8 mouse cellular contexts compared by ENCODE assay signal in the genomic region with DNA sequence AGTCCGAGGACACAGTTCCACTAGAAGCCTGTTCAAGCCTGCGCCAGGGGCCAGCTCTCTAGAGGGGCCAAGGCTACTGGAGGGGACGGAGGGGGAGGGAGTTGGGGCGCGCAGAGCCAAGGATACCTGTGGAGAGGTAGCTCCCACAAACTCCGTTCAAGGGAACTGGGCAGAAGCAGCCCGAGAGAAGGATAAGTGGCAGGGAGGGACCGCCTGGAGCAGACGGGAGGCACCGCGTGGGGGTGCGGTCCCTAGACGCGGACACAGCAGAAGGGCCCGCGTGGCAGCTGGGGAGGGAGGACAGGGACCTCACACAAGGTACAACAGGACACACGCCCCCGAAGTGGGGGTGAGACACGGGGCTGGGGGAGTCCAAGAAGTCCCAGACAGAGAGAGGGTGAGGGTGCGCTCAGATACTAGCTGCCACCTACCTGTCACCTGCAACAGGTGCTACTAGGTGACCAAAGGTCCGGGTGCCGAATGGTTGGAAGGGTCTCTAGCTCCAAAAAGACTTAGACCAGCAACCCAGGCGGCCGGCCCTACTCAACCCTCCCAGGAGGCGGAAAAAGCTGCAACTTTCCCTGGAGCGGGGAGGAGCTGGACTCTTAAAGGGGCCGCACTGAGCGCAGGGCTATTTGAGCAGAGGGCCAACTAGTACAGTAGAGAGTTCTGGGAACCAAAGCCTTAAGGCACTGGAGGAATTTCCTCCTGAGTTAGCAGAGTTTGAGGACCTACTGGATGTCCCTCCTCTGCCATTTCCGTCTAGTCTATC. TPM values are rescaled to one million over a fixed set of nuclear protein-coding genes. Genes with fewer than 3 reads are reported as not detected.
DNase-seq lines count a peak whose midpoint lies in the region; ATAC-seq lines count a peak whose summit lies in the region.

A gene (minus strand): TSS at position 582 of the 772 bp plus-strand sequence.

- no peaks in the 10 kb centered on the region for H3K36me3 ChIP-seq in embryonic facial prominence, embryonic 10.5 days (replicated peaks)
- H3K36me3 ChIP-seq in heart, embryonic 12.5 days, result no peaks in the 10 kb centered on the region
- H3K36me3 ChIP-seq in kidney, embryonic 15.5 days, result no peaks in the 10 kb centered on the region

- peak within 1 kb of the TSS; percentile 59 for H3K4me3 ChIP-seq in embryonic facial prominence, embryonic 10.5 days
- H3K4me3 ChIP-seq in heart, embryonic 12.5 days, result peak within 1 kb of the TSS; percentile 64
- peak within 1 kb of the TSS; percentile 54 for H3K4me3 ChIP-seq in kidney, embryonic 15.5 days (replicated peaks)

- H3K4me2 ChIP-seq in heart, embryonic 12.5 days, result peak within 1 kb of the TSS; percentile 79
- H3K4me2 ChIP-seq in kidney, embryonic 15.5 days, result peak within 1 kb of the TSS; percentile 71

- DNase-seq in ZHBTc4 (ENCODE audit: low read depth, low spot score), result peak; percentile 1
- DNase-seq in embryonic facial prominence, embryonic 10.5 days (ENCODE audit: low spot score), result peak; percentile 46
- DNase-seq in lung, postnatal 10 days, result peak; percentile 41
- peak; percentile 1 for DNase-seq in skeletal muscle tissue, adult 2 months (ENCODE audit: low read depth, low spot score)
- no peak for DNase-seq in right cerebral cortex, postnatal 4 days
- no peak for DNase-seq in right cerebral cortex, adult 18-20 months

- H3K9me3 ChIP-seq in embryonic facial prominence, embryonic 10.5 days, result no peaks in the 10 kb centered on the region
- no peaks in the 10 kb centered on the region for H3K9me3 ChIP-seq in heart, embryonic 12.5 days (replicated peaks)
- no peaks in the 10 kb centered on the region for H3K9me3 ChIP-seq in kidney, embryonic 15.5 days (replicated peaks)

- peak within 1 kb of the TSS; percentile 69 for H3K9ac ChIP-seq in heart, embryonic 12.5 days
- H3K9ac ChIP-seq in kidney, embryonic 15.5 days, result peak within 1 kb of the TSS; percentile 49; the same call in 1 of the 2 replicates

- ATAC-seq in heart, embryonic 12.5 days (ENCODE audit: insufficient number of reproducible peaks, low FRiP score), result peak; percentile 42; the same call in 1 of the 2 replicates
- ATAC-seq in kidney, embryonic 15.5 days (replicated peaks; ENCODE audit: low FRiP score), result peak; percentile 94

- 22% methylated on average over 29 of the region's 29 CpGs for WGBS in embryonic facial prominence, embryonic 10.5 days
- 14% methylated on average over 28 of the region's 29 CpGs for WGBS in heart, embryonic 12.5 days
- WGBS in kidney, embryonic 15.5 days, result 16% methylated on average over 29 of the region's 29 CpGs

- H3K4me1 ChIP-seq in embryonic facial prominence, embryonic 10.5 days, result no peaks in the 10 kb centered on the region
- no peaks in the 10 kb centered on the region for H3K4me1 ChIP-seq in heart, embryonic 12.5 days (replicated peaks)
- no peaks in the 10 kb centered on the region for H3K4me1 ChIP-seq in kidney, embryonic 15.5 days

- no peak within 1 kb of the TSS for H3K27ac ChIP-seq in embryonic facial prominence, embryonic 10.5 days (replicated peaks)
- no peak within 1 kb of the TSS for H3K27ac ChIP-seq in heart, embryonic 12.5 days (ENCODE audit: poor library complexity, severe bottlenecking)
- no peak within 1 kb of the TSS for H3K27ac ChIP-seq in kidney, embryonic 15.5 days

- peaks cover 86% of the 10 kb centered on the region for H3K27me3 ChIP-seq in embryonic facial prominence, embryonic 10.5 days (replicated peaks; ENCODE audit: low read depth, poor library complexity, severe bottlenecking)
- no peaks in the 10 kb centered on the region for H3K27me3 ChIP-seq in heart, embryonic 12.5 days (replicated peaks)
- peaks cover 36% of the 10 kb centered on the region; the same call in 1 of the 2 replicates for H3K27me3 ChIP-seq in kidney, embryonic 15.5 days

RNA-seq across cellular contexts. Expression of the gene that starts here (rescaled TPM):
- 1.6 and 1.7 TPM in 2 replicates for polyA plus RNA-seq in embryonic facial prominence, embryonic 10.5 days (2016; fragmentation: Nextera tagmentation; extraction: Ambion mirVana)
- polyA plus RNA-seq in heart, embryonic 12.5 days (2016; fragmentation: Nextera tagmentation; extraction: Ambion mirVana), result 3.6 and 4.0 TPM in 2 replicates
- 5.3 and 9.6 TPM in 2 replicates for polyA plus RNA-seq in kidney, embryonic 15.5 days (2015; fragmentation: Nextera tagmentation; extraction: Ambion mirVana)

Comparison
In these comparisons a context has a peak if more than half of its experiments do, and no peak if none do; other contexts are left out.
1. DNase-seq: peak in ZHBTc4 (single experiment), embryonic facial prominence, embryonic 10.5 days (single experiment), lung, postnatal 10 days (single experiment) and skeletal muscle tissue, adult 2 months (single experiment); none in right cerebral cortex, postnatal 4 days (single experiment) and right cerebral cortex, adult 18-20 months (single experiment).
2. Peak in every context shown above with its lines, with median percentiles within 50 percentile points of each other: H3K4me3 ChIP-seq.